Mouse (Mus musculus): Measurements from ENCODE around the gene Slc7a7. TPM values are rescaled to one million over a fixed set of nuclear protein-coding genes. Genes with fewer than 3 reads are reported as not detected.

The Slc7a7 gene
- polyA plus RNA-seq, 1 experiment: 1.5 TPM

GRCm38 (mm10) chr14:54390843-54391242 lies 26.7 kb downstream of the Slc7a7 start:
- Histone ChIP-seq H3K4me1 (ENCODE audit: control insufficient read depth, insufficient read depth, low read length) (no peaks in the 10 kb centered on the region), H3K27ac (ENCODE audit: insufficient read depth, low read length) (no peak overlapping the region), H3K4me3 (replicated peaks; ENCODE audit: insufficient read depth, low read depth, low read length) (no peak overlapping the region), H3K27me3 (ENCODE audit: control insufficient read depth, insufficient read depth, low read length) (no peaks in the 10 kb centered on the region)
- DNase-seq: no peak
- TF ChIP-seq CTCF (IDR thresholded peaks at IDR 0.05; ENCODE audit: borderline replicate concordance, insufficient read depth, low read depth, low read length): no peak
- no peak for TF ChIP-seq POLR2A (IDR thresholded peaks at IDR 0.05; ENCODE audit: borderline replicate concordance, insufficient read depth, low read length)
- WGBS: 49% methylated on average over 6 of the region's 6 CpGs

- TF ChIP-seq CTCF (IDR thresholded peaks at IDR 0.05; ENCODE audit: borderline replicate concordance, insufficient read depth, low read depth, low read length): no peak
- TF ChIP-seq POLR2A (IDR thresholded peaks at IDR 0.05; ENCODE audit: borderline replicate concordance, insufficient read depth, low read length): no peak
- WGBS: 43% methylated on average over 6 of the region's 6 CpGs
- H3K4me3 ChIP-seq (replicated peaks; ENCODE audit: insufficient read depth, low read depth, low read length): no peak overlapping the region
- no peak for DNase-seq
- no peaks in the 10 kb centered on the region for H3K27me3 ChIP-seq (ENCODE audit: control insufficient read depth, insufficient read depth, low read length)
- H3K27ac ChIP-seq (ENCODE audit: insufficient read depth, low read length): no peak overlapping the region
- H3K4me1 ChIP-seq (ENCODE audit: control insufficient read depth, insufficient read depth, low read length): no peaks in the 10 kb centered on the region
Observed at GRCm38 (mm10) chr14:54387546-54387945, 30.0 kb downstream of the Slc7a7 start.

DNA sequence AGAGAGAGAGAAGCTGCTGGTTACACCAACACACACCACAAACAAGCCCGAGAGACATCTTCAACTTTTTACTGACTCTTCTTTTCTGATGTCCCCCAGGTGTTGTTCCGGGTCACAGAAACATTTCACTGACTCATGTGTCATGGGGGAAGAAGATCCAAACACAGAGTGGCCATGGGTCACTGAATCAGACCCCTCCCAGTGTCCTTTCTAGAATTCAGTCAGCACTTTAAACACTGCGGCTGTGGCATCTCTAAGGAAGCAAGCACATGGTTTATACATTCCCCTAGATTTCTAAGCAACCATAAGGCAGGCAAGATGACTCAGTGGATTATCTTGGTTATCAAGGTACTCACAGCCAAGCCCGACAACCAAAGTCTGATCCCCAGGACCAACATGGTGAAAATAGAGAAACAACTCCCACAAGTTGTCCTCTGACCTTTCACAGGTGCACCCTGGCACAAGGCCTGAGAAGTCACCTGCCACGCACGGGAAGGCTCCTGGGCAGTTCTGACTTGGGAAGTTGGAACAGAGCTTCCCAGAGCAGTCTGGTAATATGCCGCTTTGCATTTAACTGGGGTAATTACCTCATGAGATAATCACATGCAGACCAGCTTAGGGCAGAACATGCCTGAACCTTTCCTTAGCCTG lies 31.5 kb downstream of the Slc7a7 start:
- WGBS: 73% methylated on average over 7 of the region's 7 CpGs
- H3K4me1 ChIP-seq (ENCODE audit: control insufficient read depth, insufficient read depth, low read length): no peaks in the 10 kb centered on the region
- TF ChIP-seq POLR2A (IDR thresholded peaks at IDR 0.05; ENCODE audit: borderline replicate concordance, insufficient read depth, low read length) (no peak), CTCF (IDR thresholded peaks at IDR 0.05; ENCODE audit: borderline replicate concordance, insufficient read depth, low read depth, low read length) (no peak)
- no peak overlapping the region for H3K27ac ChIP-seq (ENCODE audit: insufficient read depth, low read length)
- DNase-seq: no peak
- H3K4me3 ChIP-seq (replicated peaks; ENCODE audit: insufficient read depth, low read depth, low read length): no peak overlapping the region
- H3K27me3 ChIP-seq (ENCODE audit: control insufficient read depth, insufficient read depth, low read length): no peaks in the 10 kb centered on the region

GRCm38 (mm10) chr14:54384396-54384795 lies 33.2 kb downstream of the Slc7a7 start:
- DNase-seq: no peak
- no peak overlapping the region for H3K27ac ChIP-seq (ENCODE audit: insufficient read depth, low read length)
- no peaks in the 10 kb centered on the region for H3K27me3 ChIP-seq (ENCODE audit: control insufficient read depth, insufficient read depth, low read length)
- no peak overlapping the region for H3K4me3 ChIP-seq (replicated peaks; ENCODE audit: insufficient read depth, low read depth, low read length)
- whole genome bisulfite sequencing: 88% methylated on average over 8 of the region's 8 CpGs
- TF ChIP-seq POLR2A (IDR thresholded peaks at IDR 0.05; ENCODE audit: borderline replicate concordance, insufficient read depth, low read length) (no peak), CTCF (IDR thresholded peaks at IDR 0.05; ENCODE audit: borderline replicate concordance, insufficient read depth, low read depth, low read length) (no peak)
- H3K4me1 ChIP-seq (ENCODE audit: control insufficient read depth, insufficient read depth, low read length): no peaks in the 10 kb centered on the region

DNA sequence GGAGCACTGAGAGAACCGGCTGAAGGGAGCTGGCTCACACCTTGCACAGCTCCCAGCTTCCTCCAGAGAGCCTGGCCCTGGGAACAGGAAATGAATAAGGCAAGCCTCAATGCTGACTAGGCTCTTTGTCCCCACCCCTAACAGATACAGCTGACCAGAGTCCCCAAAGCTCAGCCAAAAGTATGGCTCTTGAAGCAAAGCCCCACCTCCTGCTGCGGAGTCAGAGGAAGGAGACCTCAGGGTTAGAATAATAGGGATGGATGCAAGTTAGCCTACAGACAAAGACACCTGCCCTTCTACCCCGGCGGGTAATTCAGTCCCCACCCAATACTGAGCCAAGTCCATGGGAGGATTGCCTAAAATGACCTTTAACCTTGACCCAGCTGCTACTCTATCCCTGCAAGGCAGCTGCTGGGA lies 34.2 kb downstream of the Slc7a7 start:
- DNase-seq: no peak
- Histone ChIP-seq H3K27me3 (ENCODE audit: control insufficient read depth, insufficient read depth, low read length) (no peaks in the 10 kb centered on the region), H3K27ac (ENCODE audit: insufficient read depth, low read length) (no peak overlapping the region), H3K4me3 (replicated peaks; ENCODE audit: insufficient read depth, low read depth, low read length) (no peak overlapping the region), H3K4me1 (ENCODE audit: control insufficient read depth, insufficient read depth, low read length) (no peaks in the 10 kb centered on the region)
- TF ChIP-seq CTCF (IDR thresholded peaks at IDR 0.05; ENCODE audit: borderline replicate concordance, insufficient read depth, low read depth, low read length): no peak
- TF ChIP-seq POLR2A (IDR thresholded peaks at IDR 0.05; ENCODE audit: borderline replicate concordance, insufficient read depth, low read length): no peak
- 53% methylated on average over 4 of the region's 4 CpGs for WGBS

DNA sequence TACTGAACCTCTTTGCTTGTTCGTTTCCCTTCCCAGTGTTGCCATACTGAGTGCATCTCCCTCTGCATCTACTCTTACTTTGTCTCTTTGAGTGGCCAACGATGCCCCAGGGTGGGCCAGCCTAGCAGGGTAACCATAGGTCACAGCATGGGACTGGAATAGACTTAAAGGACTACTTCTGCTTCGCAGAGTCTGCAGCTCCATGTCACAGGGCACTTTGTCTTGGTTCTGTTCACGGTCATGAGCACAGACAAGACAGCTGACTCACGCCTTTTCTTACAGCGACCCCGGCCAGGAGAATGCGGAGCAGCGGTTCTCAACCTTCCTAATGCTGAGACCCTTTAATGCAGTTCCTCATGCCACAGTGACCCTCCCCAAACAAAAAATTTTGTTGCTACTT lies 34.9 kb downstream of the Slc7a7 start:
- Histone ChIP-seq H3K4me3 (replicated peaks; ENCODE audit: insufficient read depth, low read depth, low read length) (no peak overlapping the region), H3K4me1 (ENCODE audit: control insufficient read depth, insufficient read depth, low read length) (no peaks in the 10 kb centered on the region), H3K27me3 (ENCODE audit: control insufficient read depth, insufficient read depth, low read length) (no peaks in the 10 kb centered on the region), H3K27ac (ENCODE audit: insufficient read depth, low read length) (no peak overlapping the region)
- TF ChIP-seq POLR2A (IDR thresholded peaks at IDR 0.05; ENCODE audit: borderline replicate concordance, insufficient read depth, low read length) (no peak), CTCF (IDR thresholded peaks at IDR 0.05; ENCODE audit: borderline replicate concordance, insufficient read depth, low read depth, low read length) (no peak)
- 52% methylated on average over 9 of the region's 9 CpGs for WGBS
- no peak for DNase-seq

GRCm38 (mm10) chr14:54381816-54382215 lies 35.8 kb downstream of the Slc7a7 start:
- H3K4me3 ChIP-seq (replicated peaks; ENCODE audit: insufficient read depth, low read depth, low read length): no peak overlapping the region
- WGBS: 82% methylated on average over 10 of the region's 10 CpGs
- DNase-seq: no peak

GRCm38 (mm10) chr14:54380616-54381015 lies 37.0 kb downstream of the Slc7a7 start:
- TF ChIP-seq POLR2A (IDR thresholded peaks at IDR 0.05; ENCODE audit: borderline replicate concordance, insufficient read depth, low read length) (no peak), CTCF (IDR thresholded peaks at IDR 0.05; ENCODE audit: borderline replicate concordance, insufficient read depth, low read depth, low read length) (no peak)
- H3K4me3 ChIP-seq (replicated peaks; ENCODE audit: insufficient read depth, low read depth, low read length): no peak overlapping the region
- WGBS: 71% methylated on average over 4 of the region's 4 CpGs
- no peaks in the 10 kb centered on the region for H3K27me3 ChIP-seq (ENCODE audit: control insufficient read depth, insufficient read depth, low read length)
- no peaks in the 10 kb centered on the region for H3K4me1 ChIP-seq (ENCODE audit: control insufficient read depth, insufficient read depth, low read length)
- no peak overlapping the region for H3K27ac ChIP-seq (ENCODE audit: insufficient read depth, low read length)
- DNase-seq: no peak

More at GRCm38 (mm10) chr14:54381816-54382215, 35.8 kb downstream of the Slc7a7 start:
- TF ChIP-seq CTCF (IDR thresholded peaks at IDR 0.05; ENCODE audit: borderline replicate concordance, insufficient read depth, low read depth, low read length): no peak
- no peak overlapping the region for H3K27ac ChIP-seq (ENCODE audit: insufficient read depth, low read length)
- no peaks in the 10 kb centered on the region for H3K4me1 ChIP-seq (ENCODE audit: control insufficient read depth, insufficient read depth, low read length)
- H3K27me3 ChIP-seq (ENCODE audit: control insufficient read depth, insufficient read depth, low read length): no peaks in the 10 kb centered on the region

Data from cerebellum, adult 2 months (tissue).